Mouse (Mus musculus) NIH3T3 (cell line): ENCODE results near the gene Ttbk1.
"Not testable (repeated sequence)": the region's sequence is repeated elsewhere in the genome, so short reads cannot be mapped to it uniquely, and the experiment has no call there.

Experiments
- DNase-seq: peaks from one replicate; pipeline ENCODE4 v3.0.0-alpha.2; 2012; ENCODE audit warnings: low read depth

The Ttbk1 gene

DNA sequence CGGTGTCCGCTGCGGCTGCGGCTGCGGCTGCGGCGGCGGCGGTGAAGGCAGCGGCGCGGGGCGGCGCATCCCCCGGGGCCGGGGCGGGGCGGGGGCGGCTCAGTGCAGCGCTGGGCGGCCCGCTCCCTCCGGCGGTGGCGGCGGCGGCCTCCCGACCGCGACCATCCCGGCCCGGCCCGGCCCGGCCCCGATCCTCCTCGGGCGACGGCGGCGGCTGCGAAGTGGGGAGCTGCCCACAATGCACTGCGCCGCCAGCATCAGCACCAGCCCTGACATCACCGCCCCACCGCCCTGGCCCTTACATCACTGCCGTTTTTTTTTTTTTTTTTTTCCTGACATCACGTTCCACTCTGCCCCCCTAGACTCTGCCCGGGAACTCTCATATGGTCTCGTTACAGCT, at the start of gene Ttbk1:
Gene Ttbk1 (minus strand): TSS at position 245 of the 400 bp plus-strand sequence.
- DNase-seq = no peak

DNA sequence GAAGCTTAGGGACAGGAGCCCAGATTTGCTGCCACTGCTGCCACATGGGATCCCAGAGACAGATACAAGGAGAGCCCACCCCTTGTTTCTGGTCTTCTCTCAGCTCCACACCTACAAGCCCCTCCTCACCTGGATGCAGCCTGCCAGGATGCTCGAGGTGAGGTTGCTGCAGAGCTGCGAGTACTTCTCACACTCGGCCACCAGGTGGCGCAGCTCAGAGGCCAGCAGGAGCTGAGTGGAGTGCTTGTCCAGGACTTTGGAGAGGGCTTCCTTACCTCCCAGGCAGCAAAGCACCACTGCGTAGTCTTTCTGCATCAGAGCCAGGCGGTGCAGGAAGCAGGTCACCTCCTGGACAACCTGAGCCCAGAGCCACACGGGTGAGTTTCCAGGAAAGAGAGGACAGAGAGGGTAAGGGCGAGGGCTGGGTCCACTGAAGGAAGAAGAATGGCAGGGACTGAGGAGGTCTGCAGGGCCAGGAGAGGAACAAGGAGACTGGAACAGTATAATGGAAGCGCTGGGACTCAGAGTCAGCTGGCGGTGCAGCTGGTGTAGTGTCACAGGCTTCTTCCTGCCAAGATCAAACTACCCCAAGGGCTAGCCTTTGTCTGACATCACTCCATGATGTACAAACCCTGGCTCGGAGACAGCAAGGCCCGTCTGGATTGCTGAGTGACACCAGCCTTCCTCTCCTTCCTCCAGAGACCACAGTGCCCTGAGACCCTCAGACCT, 38.3 kb upstream of the Ttbk1 start:
- DNase-seq = peak; percentile 90

DNA sequence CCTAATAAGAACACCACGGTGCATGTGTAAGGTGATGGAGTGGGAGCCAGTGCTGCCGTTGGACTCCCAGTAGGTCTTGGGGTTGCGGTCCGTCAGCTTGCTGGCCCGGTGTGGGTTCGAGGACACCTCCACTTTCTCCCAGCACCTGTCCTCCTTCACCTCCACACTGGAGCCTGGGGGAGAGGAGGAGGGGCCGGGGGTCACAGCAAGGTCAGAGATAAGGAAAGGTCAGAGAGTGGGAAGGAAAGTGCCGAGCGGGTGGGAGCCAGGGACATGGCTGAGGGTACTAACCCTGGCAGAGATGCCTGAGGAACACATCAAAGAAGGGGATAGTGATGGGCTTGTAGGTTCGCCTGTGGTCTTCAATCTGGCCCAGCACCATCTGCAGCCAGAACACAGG, 37.6 kb upstream of the Ttbk1 start:
- DNase-seq = no peak

DNA sequence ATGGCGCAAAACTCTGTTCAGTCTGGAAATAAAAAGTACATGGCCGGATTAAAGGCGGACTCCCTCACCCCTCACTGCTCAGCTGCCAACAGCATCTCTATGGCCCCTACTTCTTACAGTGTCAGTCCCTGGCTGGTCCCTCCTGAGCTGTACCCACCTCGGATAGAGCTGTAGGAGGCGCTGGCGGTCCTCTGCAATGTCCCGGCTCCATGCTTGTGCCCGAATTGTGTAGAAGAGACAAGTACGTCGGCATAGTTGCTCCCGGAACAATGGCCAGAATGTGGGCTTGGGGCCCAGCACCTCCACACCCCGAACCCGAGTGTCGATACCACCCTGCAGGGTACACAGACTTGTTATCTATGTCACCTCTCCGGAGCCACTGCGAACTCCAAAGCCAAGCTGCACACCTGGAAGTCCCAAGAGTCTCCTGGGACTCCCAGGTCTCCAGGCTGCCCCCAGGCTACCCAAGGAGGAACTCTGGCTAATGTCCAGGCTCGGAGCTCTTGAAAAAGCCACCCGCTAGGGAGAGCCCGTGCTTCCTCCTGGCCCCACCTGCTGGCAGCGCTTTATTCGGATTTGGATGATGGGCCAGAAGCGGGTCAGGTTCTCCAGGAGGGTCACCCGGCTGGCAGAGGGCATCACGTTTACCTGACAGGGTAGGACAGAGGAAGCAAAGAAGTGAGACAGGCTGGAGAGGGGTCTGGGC, 34.6 kb upstream of the Ttbk1 start:
- no peak for DNase-seq

DNA sequence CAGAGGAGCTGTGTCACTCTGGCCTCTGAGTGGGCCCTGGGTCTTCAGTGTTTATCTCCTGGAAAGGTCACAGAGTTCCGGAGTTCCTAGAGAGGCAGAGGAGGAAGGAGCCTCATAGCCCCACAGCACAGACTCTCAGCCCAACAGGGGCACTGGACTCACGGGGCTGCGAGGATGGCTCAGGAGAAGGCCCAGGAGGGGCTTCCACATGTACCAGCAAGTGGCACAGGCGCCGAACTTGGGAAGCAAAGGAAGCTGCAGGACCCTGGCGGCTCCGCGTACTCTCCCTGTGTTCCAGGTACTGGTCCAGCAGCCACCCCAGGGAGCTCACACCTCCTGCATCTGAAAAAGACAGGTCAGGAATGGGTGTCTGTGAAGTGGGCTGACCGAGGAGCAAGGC, 33.7 kb upstream of the Ttbk1 start:
- DNase-seq = no peak

DNA sequence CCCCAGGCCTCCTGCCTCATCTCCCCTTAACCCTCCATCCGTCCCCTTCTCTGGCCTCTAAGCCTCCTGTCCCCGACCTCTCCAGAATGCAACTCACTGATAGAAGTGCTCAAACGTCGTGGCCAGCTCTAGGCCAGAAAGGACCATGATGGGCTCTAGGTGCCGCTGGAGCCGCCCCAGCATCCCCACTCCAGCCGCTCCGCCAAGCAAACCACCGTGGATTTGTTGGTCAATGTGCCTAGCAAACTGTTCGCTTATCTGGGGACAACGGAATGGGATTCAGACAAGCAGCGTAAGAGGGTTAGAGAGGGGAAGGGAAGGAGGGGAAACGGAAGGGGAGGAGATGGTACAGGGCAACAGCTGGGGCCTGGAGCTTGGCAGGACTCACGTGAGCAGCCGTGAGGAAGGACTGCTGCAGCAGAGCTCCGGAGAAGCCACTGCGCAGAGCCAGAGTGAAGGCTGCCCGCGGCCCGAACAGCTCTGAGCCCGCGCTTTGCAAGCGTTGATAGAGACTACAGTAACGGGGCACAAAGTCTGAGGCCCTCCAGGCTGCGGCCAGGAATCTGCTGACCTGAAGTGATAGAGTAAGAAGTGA, 33.0 kb upstream of the Ttbk1 start:
- DNase-seq = no peak

DNA sequence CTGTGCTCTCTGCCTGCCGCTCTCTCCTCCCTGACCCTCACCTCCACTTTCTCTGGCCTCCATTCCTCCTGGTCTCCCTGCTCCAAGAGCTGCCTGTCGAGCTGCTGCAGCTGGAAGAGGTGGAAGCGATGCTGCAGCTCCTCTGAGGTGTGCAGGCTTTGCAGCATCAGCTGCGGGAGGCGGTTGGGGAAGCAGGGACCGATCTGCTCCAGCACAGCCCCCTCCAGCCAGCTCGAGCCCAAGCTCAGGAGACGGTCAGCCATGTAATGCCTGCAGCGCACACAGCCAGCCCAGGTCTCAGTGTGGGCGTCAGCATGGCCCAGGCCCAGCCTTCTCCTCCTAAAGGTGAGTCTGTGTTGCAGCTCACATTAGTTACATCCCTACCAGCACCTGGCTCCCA, 32.5 kb upstream of the Ttbk1 start:
- DNase-seq = no peak

DNA sequence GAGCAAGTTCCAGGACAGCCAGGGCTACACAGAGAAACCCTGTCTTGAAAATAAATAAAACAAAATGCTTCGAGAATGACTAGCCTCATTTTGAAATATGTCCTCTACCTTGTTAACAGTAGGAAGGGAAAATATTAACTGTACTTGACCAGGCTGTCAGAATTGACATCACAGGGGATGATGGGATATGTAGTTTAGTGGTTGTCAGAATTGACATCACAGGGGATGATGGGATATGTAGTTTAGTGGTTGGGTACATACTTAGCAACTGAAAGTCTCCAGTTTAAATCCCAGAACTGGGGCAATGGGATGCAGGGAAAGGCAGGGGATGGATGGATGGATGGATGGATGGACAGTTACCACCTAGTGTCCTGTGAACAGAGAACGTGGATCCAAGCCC, 25.9 kb upstream of the Ttbk1 start:
- peak; percentile 38 for DNase-seq

DNA sequence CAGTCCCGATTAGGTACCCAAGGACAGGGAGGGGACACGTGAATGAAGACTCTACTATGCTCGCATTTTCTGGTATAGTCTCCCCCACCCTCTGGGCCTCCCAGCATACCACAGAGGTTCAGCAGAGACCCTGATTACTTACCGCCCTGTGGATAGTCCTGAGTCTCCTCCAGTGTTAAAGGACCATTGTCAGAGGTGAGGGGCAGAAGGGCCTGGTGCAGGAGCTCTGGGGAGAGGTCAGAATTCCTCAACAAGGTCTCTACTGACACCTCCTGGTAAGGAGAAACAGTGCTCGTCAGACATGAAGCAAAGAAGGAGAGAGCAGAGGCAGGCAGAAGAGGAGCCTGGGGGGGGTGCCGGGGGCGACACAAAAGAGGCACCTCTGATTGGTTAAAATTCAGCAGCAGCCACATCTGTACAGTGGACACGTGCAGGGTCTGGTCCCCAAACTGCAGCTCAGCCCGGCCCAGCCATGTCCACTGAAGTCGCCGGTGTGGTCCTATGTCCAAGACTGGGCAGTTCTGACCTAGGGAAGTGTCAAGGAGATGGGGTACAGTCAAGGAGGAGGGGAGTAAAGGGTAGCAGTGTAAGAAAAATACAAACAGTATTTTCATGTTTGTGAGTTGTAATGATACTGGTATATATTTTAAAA, 23.7 kb upstream of the Ttbk1 start:
- peak; percentile 59 for DNase-seq

DNA sequence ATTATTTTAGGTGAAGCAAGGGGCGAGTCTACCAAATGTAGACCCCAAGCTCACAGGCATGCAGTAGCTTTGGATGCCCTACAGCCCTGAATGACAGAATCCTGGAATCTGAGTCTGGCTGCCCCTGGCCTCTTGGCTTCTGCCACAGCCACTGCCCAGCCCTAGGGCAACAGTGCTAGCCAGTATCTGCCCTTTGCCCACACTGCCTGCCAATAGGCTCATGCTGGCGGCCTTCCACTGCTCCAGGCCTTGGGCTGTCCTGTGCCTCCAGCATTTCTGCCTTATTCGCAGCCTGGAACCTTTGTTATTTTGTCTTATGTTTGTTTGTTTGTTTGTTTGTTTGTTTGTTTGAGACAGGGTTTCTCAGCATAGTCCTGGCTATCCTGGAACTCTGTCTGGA, 18.1 kb upstream of the Ttbk1 start:
- DNase-seq = no peak

DNA sequence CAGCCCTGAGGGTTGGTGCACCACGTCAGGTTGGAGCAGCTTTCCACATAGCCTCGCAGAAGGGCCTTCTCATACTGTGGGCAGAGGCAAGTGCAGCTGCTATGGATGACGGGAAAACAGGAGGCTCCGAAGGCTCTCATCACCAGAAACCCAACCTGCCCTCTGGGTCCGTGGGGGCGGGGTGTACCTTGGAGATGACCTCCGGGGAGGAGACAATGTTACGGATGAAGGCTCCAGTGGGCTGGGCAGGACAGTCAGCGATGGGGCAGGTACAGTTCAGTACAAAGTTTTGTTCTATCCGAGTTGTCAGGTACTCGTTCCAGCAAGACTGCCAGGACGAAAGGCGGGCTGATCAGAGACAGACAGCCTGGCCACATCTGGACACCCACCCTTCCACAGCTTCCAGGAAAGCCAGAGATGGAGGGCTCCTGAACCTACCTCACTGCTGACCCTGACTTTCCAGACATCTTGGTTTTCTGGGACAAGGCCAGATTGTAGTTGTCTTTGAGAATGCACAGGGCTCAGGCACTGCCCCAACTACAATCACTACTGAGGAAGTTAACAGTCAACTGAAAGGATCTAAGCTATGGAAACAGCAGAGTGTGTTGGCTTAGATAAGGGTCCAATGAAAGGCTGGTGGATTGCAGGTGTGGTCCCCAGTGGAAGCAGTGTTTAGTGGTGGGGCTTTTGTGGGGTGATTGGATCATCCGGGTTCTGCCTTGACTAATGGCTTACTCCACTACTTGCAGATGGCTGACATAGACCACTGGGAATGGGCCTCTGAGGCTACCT, 16.6 kb upstream of the Ttbk1 start:
- DNase-seq = no peak

DNA sequence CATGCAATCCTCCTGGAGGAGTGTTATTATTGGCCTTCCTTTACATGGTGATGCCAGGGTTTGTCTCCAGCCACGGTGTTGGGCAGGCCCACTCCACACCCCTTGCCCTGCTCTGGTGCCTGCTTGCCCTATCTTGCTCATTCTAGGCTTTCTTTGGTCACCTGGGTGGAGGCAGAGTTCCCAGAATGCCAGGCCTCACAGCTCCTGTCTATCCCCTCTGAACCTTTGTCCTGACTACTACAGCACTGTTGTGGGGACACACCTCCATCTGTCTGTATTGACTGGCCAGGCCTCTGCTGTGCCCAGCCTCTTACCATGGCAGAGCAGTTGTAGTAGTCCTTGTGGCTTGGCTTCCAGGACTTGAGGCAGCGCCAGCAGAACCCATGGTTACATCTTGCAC, 15.3 kb upstream of the Ttbk1 start:
- DNase-seq = no peak

DNA sequence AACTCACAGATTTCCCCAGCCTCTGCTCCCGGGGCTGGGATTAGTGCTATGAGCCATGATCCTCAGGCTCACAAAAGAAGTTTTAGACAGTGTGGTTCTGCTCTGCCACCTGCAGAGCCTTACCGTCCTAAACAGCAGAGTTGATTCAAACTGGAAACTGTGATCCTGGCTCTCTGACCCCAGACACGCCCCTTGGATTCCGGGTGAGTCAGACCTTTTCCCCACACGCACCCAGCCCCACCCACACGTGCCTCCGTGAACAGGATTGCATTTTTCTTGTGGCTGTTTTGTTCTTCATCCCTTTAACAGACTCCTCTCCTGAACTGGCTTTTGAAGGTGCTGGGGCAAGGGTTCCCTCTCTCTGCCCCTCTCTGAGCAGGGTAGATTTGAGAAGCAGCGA, 10.5 kb upstream of the Ttbk1 start:
- peak; percentile 80 for DNase-seq

DNA sequence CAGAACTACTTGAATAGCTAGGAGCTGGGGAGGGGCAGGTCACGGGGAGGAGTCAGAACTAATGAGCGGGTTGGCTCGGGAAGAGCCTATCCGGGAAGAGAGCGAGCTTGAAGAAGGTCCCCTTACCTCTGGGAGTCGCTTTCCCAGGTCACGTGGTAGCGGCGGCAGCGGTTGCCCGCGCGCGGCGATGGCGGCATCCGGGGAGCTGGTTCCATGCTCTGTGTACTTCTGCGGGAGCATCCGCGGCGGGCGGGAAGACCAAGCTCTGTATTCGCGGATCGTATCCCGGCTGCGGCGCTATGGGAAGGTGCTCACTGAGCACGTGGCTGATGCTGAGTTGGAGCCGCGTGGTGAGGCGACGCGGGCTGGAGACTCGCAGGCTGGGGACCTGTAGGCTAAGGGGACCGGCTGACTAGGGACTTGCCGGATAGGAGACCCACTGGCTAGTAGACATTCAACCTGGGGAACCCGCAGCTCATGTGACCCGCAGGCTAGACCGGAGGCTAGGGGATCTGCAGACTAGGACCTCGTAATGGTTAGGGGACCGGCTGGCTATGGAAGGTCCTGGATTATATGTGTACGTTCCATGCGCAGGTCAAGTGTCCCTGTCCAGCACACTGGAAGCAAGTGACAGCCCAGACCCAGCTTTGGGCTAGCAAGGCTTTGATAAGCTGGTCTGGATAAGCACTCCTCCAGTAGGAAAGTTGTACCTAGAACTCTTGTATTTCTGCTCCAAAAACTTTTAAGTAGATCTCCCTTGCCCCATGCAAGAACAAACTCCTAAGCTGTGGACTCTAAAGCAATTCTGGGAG, 9.4 kb upstream of the Ttbk1 start, which contains the start of gene Dnph1:
Gene Dnph1 (plus strand): TSS at position 89 of the 812 bp plus-strand sequence.
- DNase-seq = peak; percentile 73

DNA sequence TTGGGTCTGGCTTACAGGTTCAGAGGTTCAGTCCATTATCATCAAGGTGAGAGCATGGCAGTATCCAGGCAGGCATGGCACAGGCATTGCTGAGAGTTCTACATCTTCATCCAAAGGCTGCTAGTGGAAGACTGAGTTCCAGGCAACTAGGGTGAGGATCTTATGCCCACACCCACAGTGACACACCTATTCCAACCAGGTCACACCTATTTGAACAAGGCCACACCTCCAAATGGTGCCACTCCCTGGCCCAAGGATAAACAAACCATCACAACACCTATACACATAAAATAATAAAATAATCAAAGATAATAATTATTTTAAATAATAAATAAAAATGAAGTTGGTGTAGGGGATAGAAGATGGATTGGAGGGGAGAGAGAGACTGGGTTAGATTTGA, 8.6 kb upstream of the Ttbk1 start:
- DNase-seq = not testable (repeated sequence)

DNA sequence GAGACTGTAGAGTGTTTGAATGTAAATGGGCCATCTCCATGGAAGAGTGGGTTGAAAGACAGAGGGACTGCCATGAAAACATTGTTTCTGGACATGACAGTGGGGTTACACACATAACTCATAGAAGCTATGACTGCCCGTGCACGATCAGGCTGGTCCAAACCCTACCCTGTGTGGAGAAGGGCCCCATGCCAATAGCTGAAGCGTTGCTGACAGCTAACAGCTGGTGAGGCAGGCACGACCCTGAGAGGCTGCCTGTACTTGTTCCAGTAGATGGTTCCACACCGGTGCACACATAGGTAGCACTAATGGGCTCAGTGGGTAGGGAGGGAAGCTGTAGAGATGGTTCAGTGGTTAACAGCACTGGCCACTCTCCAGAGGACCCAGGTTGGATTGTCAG, 8.0 kb upstream of the Ttbk1 start:
- DNase-seq = peak; percentile 19

DNA sequence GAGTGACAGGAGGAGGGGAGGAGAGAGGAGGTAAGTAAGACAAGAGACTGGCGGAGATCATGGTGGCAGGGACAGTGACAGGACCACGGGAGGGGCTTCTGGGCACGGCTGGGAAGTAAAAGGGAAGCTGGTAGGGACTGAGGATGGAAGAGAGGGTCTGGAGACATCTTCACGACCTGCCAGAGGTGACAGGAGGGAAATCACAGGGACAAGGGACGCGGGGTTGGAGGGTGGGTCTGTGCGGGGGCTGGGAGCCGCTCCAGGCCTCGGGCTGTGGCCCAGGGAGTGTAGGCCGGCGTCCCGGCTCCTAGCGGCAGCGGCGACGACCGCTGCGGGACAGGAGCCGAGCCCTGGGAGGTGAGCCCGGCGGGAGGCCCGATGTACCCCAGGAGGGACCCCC, 480 bp downstream of the Ttbk1 start:
- no peak for DNase-seq

DNA sequence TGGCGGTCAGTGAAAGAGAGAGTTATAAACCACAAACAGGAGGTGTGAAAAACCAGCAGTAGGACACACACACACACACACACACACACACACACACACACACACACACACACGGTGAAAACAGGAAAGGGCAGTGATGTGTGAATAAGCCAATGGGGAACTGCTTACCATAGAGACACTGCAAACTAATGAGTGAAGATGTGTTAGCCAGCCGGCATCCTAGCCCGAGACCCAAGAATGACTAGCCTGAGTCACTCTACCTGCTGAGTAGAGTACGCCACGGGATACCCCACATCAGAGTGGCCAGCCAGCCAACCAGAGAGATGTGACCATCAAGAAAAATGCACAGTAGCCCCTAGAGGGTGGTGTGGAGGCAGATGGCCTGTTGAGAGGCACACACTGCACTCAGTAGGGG, 3.0 kb downstream of the Ttbk1 start:
- no peak for DNase-seq

DNA sequence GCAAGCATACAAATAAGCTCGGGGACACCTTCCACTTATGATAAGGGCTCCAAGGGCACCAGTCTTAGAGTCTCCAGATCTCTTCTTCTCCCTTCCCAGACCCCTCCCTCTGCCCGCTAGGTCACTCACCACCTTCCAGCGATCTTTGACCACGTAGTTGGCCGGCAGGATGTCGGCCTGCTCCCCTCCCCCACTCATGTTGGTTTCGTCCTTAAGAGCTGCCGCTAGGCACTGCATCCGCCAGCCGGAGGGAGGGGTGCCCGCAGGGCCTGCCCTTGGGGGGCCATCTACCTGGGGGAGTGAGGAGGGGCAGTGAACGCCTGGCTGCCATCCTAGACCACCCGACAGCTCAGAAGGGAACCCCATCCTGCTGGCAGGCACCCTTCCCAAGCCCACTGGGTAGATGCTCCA, 3.4 kb downstream of the Ttbk1 start:
- DNase-seq = no peak

DNA sequence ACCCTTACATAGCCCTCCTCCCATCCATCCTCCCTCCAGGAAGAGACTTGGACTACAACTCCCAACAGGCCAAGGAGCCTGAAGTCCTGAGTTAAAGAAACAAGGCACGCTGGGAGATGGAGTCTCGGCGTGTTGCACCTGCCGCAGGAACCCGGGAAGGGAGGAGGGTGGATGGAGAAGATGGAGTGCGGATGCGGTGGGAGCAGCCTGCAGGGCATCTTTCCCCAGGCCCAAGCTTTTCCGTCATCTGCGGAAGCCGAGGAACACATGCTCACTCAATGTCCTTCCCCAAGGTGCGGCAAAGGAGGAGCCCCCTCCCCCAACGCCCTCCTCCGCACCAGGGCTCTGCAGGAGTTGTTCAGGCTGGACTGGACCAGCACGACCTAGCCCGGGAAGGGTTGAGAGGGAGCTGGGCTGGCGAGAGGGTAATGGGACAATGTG, 3.9 kb downstream of the Ttbk1 start:
- no peak for DNase-seq

DNA sequence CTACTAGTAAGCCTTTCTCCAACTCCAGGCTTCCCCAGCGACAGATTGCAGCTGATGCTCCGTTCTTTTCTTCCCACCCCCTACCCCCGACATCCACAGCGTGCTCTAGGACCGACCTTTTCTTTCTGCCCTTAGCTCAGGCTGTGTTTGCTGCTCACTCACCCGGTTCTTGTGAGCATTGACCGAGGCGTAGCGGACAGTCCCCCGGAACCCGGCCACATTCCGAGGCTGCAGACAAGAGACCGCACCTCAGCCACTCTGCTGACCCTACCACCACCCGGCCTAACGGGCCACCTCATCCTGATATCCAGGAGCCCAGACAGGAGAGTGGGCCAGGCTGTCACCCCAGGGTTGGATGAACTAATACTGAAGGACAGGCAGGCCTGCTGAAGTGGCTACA, 10.2 kb downstream of the Ttbk1 start:
- no peak for DNase-seq
